Mouse (Mus musculus): ENCODE data around the gene Ttll12.

The Ttll12 gene

GRCm38 (mm10) chr15:83593189-83593585 lies 1.8 kb downstream of the Ttll12 start:
- no peak for DNase-seq

DNA sequence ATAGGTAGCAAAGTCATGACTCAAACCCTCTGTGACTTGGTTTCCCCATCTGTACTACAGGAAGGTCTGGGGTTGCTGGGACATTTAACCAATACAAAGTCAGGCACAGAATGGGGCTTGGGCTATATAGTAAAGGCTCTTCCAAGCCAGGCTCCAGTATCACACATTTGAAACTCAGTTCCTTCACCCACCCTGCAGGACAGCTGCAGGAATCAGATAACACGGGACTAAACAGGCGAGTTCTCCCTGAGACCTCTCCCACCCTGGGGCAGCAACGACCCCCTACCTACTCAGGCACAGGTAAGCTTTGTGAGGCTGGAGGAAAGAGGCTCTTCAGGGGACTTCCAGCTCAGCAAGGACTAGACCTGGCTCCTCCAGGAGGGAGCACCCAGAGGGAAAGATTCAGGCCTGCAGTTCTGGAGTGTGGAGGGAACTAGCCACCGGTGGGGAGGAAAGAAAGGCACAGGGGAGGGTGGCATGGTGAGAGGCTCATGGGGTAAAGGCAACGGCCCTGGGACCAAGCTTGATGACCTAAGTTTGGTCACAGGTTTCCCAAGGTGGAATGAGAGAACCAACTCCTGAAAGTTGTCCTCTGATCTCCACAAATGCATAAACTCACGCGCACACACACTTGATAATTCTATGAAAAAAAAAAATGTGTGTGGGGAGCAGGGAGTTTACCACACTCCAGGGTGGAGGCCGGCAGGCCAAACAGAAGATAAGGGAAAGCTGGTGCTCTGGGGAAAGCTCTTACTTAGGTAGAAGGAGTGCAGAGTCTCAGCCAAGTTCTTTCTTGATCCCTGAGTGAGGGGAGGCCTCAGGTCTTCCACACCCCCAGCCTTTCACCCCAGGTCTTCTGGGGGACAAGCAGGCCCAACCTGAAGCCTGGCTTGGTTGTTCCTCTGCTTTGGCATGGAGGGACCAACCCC lies 2.4 kb downstream of the Ttll12 start:
- DNase-seq = no peak

DNA sequence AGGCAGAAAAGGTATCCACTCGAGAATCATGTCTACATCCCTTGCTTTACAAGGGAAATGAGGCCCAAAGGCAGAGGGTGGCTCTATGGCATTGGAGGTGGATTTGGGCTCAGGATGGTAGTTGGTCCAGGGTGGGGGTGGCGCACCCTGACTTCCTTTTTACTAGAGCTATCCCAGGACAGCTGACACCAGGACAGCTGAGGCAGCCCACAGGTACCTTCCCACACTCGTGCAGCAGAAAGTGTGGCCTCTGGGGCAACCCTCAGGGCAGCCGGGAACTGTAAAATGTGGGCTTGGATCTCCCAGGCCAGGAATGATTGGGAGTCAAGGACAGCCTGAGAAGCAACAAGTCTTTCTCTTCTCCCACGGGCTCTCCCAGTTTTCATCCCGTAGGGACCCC lies 3.2 kb downstream of the Ttll12 start:
- DNase-seq = no peak

- DNase-seq = no peak
Observed at GRCm38 (mm10) chr15:83590841-83591240, 4.1 kb downstream of the Ttll12 start.

DNA sequence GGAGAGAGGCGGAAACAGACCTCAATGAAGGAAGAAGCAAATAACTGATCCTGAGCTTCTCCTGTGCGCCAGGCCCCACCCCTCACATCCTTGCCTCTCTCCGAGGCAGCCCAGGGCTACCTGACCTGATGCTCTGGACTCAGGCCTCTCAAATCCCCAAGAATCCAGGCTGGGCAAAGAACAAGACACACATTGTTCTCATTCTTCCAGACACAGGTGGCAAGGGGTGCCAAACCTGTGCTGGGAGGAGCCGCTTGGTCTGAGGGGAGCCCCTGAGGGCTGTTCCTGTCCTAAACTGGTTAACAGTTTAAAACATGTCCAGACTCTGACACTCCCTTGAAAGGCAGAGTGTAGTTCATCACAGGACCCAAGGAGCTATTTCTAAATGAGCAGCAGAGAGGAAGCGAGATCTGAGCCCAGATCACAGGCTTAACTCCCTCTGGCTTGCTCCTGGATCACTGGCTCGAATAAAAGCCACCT lies 10.2 kb downstream of the Ttll12 start:
- DNase-seq = no peak

DNA sequence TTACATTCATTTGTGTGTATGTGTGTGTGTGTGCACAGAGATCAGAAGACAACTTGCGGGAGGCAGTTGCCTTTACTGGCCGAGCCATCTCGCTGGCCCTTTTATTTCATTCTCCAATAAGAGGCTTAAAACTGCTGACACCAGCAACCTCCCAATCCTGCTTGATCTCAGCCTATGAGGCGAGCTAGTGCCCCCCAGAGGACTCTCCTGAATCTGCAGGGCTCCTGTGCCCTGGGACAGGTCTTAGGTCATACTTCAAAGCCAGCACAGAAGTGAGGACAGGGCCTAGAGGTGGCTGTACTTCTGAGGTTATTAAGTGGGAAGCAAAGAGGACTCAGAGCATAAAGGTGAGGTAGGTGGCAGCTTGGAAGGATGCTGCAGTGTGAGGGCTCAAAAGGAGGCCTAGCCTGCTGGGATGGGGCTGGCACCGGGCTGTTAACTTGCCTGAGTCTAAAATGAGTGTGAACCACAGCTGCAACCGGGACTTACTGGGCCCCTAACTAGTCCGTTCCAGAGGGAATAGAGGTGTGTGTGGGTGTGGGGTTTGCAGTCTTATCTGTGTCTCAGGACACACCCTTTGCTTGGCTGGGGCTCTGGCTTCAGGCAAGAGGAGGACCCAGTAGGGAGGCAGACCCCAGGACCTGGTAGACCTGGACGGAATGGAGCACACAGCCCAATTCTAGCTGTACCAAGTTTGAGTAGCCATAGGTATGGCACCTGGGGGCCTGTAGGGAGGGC lies 11.4 kb downstream of the Ttll12 start:
- no peak for DNase-seq

DNA sequence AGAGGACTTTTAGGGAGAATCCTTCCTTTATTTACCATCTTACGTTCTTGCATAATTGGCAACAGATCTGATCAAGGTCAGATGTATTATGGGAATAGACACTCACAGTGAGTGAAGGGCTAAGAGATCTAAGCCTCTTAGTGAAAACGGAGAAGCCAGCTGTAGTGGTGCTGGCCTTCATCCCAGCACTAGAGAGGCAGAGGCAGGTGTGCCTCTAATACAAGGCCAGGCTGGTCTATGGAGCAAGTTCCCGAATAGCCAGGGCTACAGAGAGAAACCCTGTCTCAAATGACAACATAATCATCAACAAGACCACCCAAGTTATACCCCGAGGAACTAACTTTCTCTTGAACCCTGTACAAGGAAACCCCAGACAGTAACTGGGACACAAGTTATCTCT lies 12.0 kb downstream of the Ttll12 start:
- no peak for DNase-seq

DNA sequence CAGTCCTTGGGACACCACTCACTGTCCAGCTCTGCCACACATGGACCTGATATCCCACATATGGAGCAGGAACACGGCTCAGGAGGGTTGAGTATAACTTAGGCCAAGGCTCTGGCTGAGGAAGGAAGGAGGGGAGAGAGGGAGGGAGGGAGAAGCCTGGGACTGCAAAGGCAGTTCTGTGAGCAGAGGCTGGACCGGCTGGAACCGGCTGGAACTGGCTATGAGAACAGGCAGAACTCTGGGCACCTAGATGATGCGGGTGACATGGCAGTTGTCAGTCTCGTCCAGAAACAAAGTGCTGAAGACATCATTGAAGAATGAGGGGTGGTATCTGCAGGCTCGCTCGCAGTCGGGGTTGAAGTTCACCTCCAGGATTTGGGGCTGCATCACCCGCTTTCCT lies 18.3 kb downstream of the Ttll12 start:
- no peak for DNase-seq

DNA sequence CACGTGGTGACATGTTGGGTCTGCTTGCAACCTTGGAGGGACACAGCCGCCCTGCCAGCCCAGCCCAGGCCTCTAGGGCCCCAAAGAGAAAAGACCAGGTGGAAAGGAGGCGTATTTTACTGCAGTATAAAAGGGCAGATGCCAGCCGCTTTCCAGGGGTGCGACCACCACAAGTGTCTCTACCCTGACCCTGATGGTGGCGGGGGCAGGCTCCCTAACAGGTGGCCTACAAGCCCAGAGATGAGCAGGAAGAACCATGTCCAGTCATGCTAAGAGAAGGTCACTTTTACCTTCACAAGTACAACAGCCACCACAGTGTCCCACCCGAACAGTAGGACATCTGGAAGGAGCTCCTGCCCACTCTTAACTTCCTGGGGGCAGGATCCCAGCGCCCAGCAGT lies 19.4 kb downstream of the Ttll12 start:
- DNase-seq = no peak

DNA sequence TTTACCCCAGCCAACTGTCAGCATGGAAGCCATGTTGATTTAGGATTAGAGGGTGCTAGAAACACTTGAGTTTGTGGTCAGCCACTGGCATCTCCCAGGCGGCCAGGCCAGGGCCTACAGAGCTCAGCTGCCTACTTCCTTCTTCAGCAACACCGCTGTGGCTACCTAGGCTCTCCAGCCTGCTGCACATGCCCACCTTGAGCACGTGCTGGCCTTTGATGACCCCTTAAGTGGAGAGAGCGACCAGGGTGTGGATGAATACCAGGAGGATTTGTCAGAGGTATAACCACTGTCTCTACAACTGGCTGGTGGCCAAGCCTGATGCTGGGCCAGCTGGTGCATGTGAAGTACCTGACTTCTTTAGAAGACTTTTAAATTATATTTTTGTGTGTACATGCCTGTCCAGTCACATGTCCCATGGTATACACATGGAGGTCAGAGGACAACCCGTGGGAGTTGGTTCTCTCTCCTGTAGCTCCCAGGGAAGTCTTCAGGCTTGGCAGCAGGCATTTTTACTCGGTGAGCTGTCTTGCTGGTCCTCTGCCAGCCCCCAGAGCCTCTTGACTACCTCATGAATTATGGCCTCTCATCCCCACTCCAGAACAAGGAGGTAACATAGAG lies 20.1 kb downstream of the Ttll12 start:
- DNase-seq = no peak

GRCm38 (mm10) chr15:83573606-83574005 lies 21.4 kb downstream of the Ttll12 start:
- peak; percentile 39 for DNase-seq

DNA sequence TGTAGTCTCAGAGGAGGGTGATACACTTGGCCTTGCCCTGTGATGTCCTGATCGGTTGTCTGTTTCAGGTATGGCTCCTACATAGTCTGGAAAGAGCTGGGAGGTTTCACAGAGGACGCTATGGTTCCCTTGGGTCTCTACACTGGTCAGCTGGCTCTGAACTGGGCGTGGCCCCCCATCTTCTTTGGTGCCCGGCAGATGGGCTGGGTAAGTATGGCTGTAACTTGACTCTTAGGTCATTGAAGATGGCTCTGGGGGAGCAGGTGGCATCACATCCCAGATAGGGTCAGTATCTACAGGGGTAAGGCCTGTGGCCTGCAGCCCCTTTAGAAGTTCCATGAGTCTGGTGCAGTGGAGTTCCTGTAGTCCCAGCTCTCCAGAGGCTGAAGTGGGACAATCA lies 22.8 kb downstream of the Ttll12 start:
- no peak for DNase-seq

- no peak for DNase-seq
Observed at GRCm38 (mm10) chr15:83571636-83572035, 23.3 kb downstream of the Ttll12 start.

DNA sequence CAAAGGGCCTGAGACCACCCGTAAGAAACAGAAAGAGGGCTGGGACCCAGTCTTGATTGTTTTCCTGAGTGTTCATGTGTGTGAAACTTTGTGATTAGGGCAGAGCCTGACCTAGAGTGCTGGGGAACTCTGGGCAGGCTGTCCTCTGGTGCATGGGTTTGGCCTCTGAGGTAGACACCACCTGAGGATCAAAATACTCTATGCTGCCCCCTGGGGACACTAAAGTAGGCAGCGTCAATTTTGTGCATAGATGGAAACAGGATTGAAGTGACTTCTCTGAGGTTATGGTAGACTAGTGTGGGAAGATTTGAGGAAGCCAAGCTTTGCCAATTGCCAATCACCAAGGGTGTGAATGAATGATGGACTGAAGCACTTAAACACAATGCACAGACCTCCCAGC lies 24.3 kb downstream of the Ttll12 start:
- no peak for DNase-seq

DNA sequence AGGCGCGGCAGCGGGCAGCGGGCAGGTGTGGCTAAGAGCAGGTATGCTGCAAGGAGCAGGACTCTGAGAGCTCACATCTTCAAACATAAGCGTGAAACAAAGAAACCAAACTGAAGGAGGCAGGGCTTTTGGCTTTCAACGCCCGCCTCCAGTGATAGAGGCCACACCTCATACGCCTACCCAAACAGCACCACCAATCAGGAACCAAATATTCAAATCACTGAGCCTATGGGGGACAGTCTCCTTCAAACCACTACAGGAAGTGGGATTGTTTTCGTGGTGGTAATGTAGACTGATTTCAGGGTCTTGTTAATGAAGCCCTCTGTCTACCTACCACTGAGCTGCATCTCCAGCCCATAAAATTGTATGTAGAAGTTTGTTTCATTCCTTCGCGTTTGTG lies 25.3 kb downstream of the Ttll12 start:
- DNase-seq = no peak

DNA sequence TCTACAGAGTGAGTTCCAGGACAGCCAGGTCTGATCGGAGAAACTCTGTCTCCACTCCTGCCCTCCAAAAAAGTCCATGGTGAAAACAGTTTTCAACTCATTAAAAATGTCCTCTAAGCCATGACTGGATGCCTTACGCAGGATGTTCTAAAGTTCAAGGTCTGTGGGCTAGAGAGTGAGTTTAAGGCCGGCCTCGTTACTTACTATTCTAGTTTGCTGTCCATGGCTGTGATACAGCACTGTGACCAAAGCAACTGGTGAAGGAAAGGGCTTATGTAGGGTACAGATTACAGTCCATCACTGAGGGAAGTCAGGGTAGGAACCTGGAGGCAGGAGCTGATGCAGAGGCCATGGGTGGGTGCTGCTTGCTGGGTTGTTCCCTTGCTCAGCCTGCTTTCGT lies 26.4 kb downstream of the Ttll12 start:
- no peak for DNase-seq

GRCm38 (mm10) chr15:83567728-83568127 lies 27.2 kb downstream of the Ttll12 start:
- DNase-seq = no peak

- DNase-seq = no peak
Observed at GRCm38 (mm10) chr15:83566006-83566405, 29.0 kb downstream of the Ttll12 start.

- DNase-seq = no peak
Observed at GRCm38 (mm10) chr15:83565434-83565833, 29.5 kb downstream of the Ttll12 start.

- no peak for DNase-seq
Observed at GRCm38 (mm10) chr15:83563857-83564651, 30.9 kb downstream of the Ttll12 start.

- no peak for DNase-seq
Observed at GRCm38 (mm10) chr15:83563327-83563856, 31.6 kb downstream of the Ttll12 start, which contains the start of the genes Tspo and Mcat. TSS of gene Tspo (plus strand) at chr15:83563592. TSS of gene Mcat (minus strand) at chr15:83563787.

GRCm38 (mm10) chr15:83562626-83563270 lies 32.2 kb downstream of the Ttll12 start:
- DNase-seq = no peak

Data from cerebellum, adult 9-10 months (tissue).